Mouse (Mus musculus) cerebellum, adult 2 months (tissue): Measurements from ENCODE around the gene Noxred1.

ENCODE experiments used
- CTCF ChIP-seq: fragments of 200-500 bp; IDR thresholded peaks from 2 replicates; pipeline ENCODE4 v1.5.1; 2011; ENCODE audit warnings: low read depth, mild to moderate bottlenecking, control low read depth, low read length, moderate library complexity, borderline replicate concordance; ENCODE audit not compliant: insufficient read depth
- POLR2A ChIP-seq: fragments of 200-500 bp; IDR thresholded peaks from 2 replicates; pipeline ENCODE4 v1.6.1; 2011; ENCODE audit warnings: low read length, control low read depth, borderline replicate concordance; ENCODE audit not compliant: insufficient read depth

GRCm38 (mm10) chr12:87253878-87254277, 15.3 kb upstream of the Noxred1 start:
- TF ChIP-seq CTCF (no peak), POLR2A (no peak)
